Mouse (Mus musculus): Measurements from ENCODE around the gene Daam1. TPM values are rescaled to one million over a fixed set of nuclear protein-coding genes. Genes with fewer than 3 reads are reported as not detected.

Gene Daam1
- polyA plus RNA-seq, 2 experiments, result 10.7 to 11.8 TPM

DNA sequence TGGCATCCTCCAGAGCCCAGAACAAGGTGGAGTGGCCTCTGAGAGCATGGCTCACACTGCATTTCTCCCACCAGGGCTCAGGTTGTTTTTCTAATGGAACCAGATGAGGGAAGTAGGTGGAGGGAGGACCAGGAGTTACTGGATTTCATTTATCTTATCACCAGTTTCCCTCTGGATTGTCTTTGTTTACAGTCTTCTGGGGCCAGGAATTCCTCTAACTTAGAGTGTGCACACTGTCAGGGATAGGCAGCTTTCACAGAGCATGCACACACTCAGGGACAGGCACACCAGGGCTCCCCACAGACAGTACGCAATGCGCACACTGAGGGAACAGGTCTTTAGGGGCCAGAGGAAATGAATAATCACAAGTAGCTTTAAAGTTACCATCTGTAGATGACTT, 7.4 kb downstream of the Daam1 start:
- no peak overlapping the region for H3K9ac ChIP-seq (ENCODE audit: low read depth, low read length, severe bottlenecking)
- TF ChIP-seq POLR2A (IDR thresholded peaks at IDR 0.05; ENCODE audit: borderline replicate concordance, extremely low read depth, insufficient read depth, insufficient read length), result no peak
- no peak for DNase-seq (ENCODE audit: low spot score)
- ATAC-seq (ENCODE audit: low FRiP score, low read depth), result no peak
- H3K4me2 ChIP-seq (replicated peaks; ENCODE audit: low read depth, low read length, severe bottlenecking), result no peak overlapping the region
- 73% methylated on average over 2 of the region's 2 CpGs for WGBS
- H3K9me3 ChIP-seq (ENCODE audit: control insufficient read depth, low read length), result no peaks in the 10 kb centered on the region
- peaks cover 41% of the 10 kb centered on the region for H3K4me1 ChIP-seq (ENCODE audit: control insufficient read depth, insufficient read depth, low read length)
- no peak overlapping the region for H3K27ac ChIP-seq (replicated peaks; ENCODE audit: low read depth, low read length)
- H3K36me3 ChIP-seq (ENCODE audit: control insufficient read depth, insufficient read depth, low read length), result no peaks in the 10 kb centered on the region
- no peaks in the 10 kb centered on the region for H3K27me3 ChIP-seq (ENCODE audit: control insufficient read depth, insufficient read depth, low read length)
- no peak overlapping the region for H3K4me3 ChIP-seq (replicated peaks; ENCODE audit: low read length)

DNA sequence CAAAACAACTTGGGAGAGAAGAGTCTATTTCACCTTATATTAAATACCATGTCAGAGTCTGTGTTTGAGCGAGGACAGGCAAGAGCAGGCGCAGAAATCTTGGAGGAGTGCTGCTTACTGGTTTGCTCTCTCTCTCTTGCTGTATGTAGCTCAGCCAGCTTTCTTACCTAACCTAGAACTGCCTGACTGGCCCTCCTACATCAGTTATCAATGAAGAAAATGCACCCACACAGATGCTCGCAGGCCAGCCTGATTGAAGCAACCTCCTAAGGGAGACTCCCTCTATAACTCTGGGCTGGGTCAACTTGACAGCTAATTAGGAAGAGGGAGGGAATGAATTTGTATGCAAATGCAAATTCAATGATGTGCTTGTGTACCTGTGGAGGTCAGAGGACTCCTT, 8.8 kb downstream of the Daam1 start:
- TF ChIP-seq POLR2A (IDR thresholded peaks at IDR 0.05; ENCODE audit: borderline replicate concordance, extremely low read depth, insufficient read depth, insufficient read length), result no peak
- no peak overlapping the region for H3K4me2 ChIP-seq (replicated peaks; ENCODE audit: low read depth, low read length, severe bottlenecking)
- WGBS, result 87% methylated on average over 3 of the region's 3 CpGs
- no peaks in the 10 kb centered on the region for H3K9me3 ChIP-seq (ENCODE audit: control insufficient read depth, low read length)
- peaks cover 36% of the 10 kb centered on the region for H3K4me1 ChIP-seq (ENCODE audit: control insufficient read depth, insufficient read depth, low read length)
- DNase-seq (ENCODE audit: low spot score) (no peak), ATAC-seq (ENCODE audit: low FRiP score, low read depth) (no peak)
- H3K27ac ChIP-seq (replicated peaks; ENCODE audit: low read depth, low read length), result no peak overlapping the region
- no peak overlapping the region for H3K9ac ChIP-seq (ENCODE audit: low read depth, low read length, severe bottlenecking)
- no peaks in the 10 kb centered on the region for H3K36me3 ChIP-seq (ENCODE audit: control insufficient read depth, insufficient read depth, low read length)
- no peaks in the 10 kb centered on the region for H3K27me3 ChIP-seq (ENCODE audit: control insufficient read depth, insufficient read depth, low read length)
- H3K4me3 ChIP-seq (replicated peaks; ENCODE audit: low read length), result no peak overlapping the region

GRCm38 (mm10) chr12:71840430-71841186, 9.7 kb downstream of the Daam1 start:
- TF ChIP-seq POLR2A (IDR thresholded peaks at IDR 0.05; ENCODE audit: borderline replicate concordance, extremely low read depth, insufficient read depth, insufficient read length), result no peak
- ATAC-seq (ENCODE audit: low FRiP score, low read depth) (no peak), DNase-seq (ENCODE audit: low spot score) (no peak)
- WGBS, result 43% methylated on average over 6 of the region's 6 CpGs
- no peaks in the 10 kb centered on the region for H3K9me3 ChIP-seq (ENCODE audit: control insufficient read depth, low read length)
- H3K9ac ChIP-seq (ENCODE audit: low read depth, low read length, severe bottlenecking), result no peak overlapping the region
- H3K27me3 ChIP-seq (ENCODE audit: control insufficient read depth, insufficient read depth, low read length), result no peaks in the 10 kb centered on the region
- H3K4me2 ChIP-seq (replicated peaks; ENCODE audit: low read depth, low read length, severe bottlenecking), result no peak overlapping the region
- H3K4me1 ChIP-seq (ENCODE audit: control insufficient read depth, insufficient read depth, low read length), result peaks cover 36% of the 10 kb centered on the region
- no peaks in the 10 kb centered on the region for H3K36me3 ChIP-seq (ENCODE audit: control insufficient read depth, insufficient read depth, low read length)
- H3K27ac ChIP-seq (replicated peaks; ENCODE audit: low read depth, low read length), result no peak overlapping the region
- no peak overlapping the region for H3K4me3 ChIP-seq (replicated peaks; ENCODE audit: low read length)

GRCm38 (mm10) chr12:71842006-71842405, 11.1 kb downstream of the Daam1 start:
- no peak overlapping the region for H3K27ac ChIP-seq (replicated peaks; ENCODE audit: low read depth, low read length)
- ATAC-seq (ENCODE audit: low FRiP score, low read depth) (no peak), DNase-seq (ENCODE audit: low spot score) (peak; percentile 40)
- H3K4me3 ChIP-seq (replicated peaks; ENCODE audit: low read length), result no peak overlapping the region
- no peak for TF ChIP-seq POLR2A (IDR thresholded peaks at IDR 0.05; ENCODE audit: borderline replicate concordance, extremely low read depth, insufficient read depth, insufficient read length)
- no peak overlapping the region for H3K9ac ChIP-seq (ENCODE audit: low read depth, low read length, severe bottlenecking)
- H3K36me3 ChIP-seq (ENCODE audit: control insufficient read depth, insufficient read depth, low read length), result no peaks in the 10 kb centered on the region
- H3K9me3 ChIP-seq (ENCODE audit: control insufficient read depth, low read length), result no peaks in the 10 kb centered on the region
- H3K4me2 ChIP-seq (replicated peaks; ENCODE audit: low read depth, low read length, severe bottlenecking), result no peak overlapping the region
- WGBS, result 29% methylated on average over 3 of the region's 3 CpGs
- H3K4me1 ChIP-seq (ENCODE audit: control insufficient read depth, insufficient read depth, low read length), result peaks cover 31% of the 10 kb centered on the region
- no peaks in the 10 kb centered on the region for H3K27me3 ChIP-seq (ENCODE audit: control insufficient read depth, insufficient read depth, low read length)

GRCm38 (mm10) chr12:71842588-71842987, 11.7 kb downstream of the Daam1 start:
- WGBS, result 64% methylated on average over 2 of the region's 2 CpGs
- no peak for TF ChIP-seq POLR2A (IDR thresholded peaks at IDR 0.05; ENCODE audit: borderline replicate concordance, extremely low read depth, insufficient read depth, insufficient read length)
- no peak for DNase-seq (ENCODE audit: low spot score)
- no peak overlapping the region for H3K9ac ChIP-seq (ENCODE audit: low read depth, low read length, severe bottlenecking)
- H3K36me3 ChIP-seq (ENCODE audit: control insufficient read depth, insufficient read depth, low read length), result no peaks in the 10 kb centered on the region
- H3K4me2 ChIP-seq (replicated peaks; ENCODE audit: low read depth, low read length, severe bottlenecking), result no peak overlapping the region
- H3K9me3 ChIP-seq (ENCODE audit: control insufficient read depth, low read length), result no peaks in the 10 kb centered on the region
- H3K27me3 ChIP-seq (ENCODE audit: control insufficient read depth, insufficient read depth, low read length), result no peaks in the 10 kb centered on the region
- peaks cover 31% of the 10 kb centered on the region for H3K4me1 ChIP-seq (ENCODE audit: control insufficient read depth, insufficient read depth, low read length)
- ATAC-seq (ENCODE audit: low FRiP score, low read depth), result no peak
- H3K4me3 ChIP-seq (replicated peaks; ENCODE audit: low read length), result no peak overlapping the region
- H3K27ac ChIP-seq (replicated peaks; ENCODE audit: low read depth, low read length), result no peak overlapping the region

All from limb, embryonic 14.5 days (tissue).